Comparison of ENCODE assay signal across 18 mouse cellular contexts in genomic region chr17:80145210-80145609, GRCm38 (mm10).
"Had no signal": no experiment of that assay in that cellular context is flagged by ENCODE, and none has a peak within 500 bp of the region (broad histone marks: within the 10 kb centered on the region; RNA-seq: fewer than 3 reads in every experiment).

No protein-coding gene starts in this region.

- DNase-seq: kidney, adult 11 months; kidney, postnatal 25 days; liver; lung, adult 18-20 months; lung, postnatal 4 days; midbrain, embryonic 14.5 days; retina, postnatal 1 day; thymus, adult 18-20 months; thymus, postnatal 36 days had no signal

- H3K4me3 ChIP-seq: intestine, embryonic 15.5 days; limb, embryonic 10.5 days; limb, embryonic 13.5 days; liver, embryonic 12.5 days; liver, embryonic 15.5 days; neural tube, embryonic 13.5 days had no signal

- H3K36me3 ChIP-seq: intestine, embryonic 15.5 days; limb, embryonic 10.5 days; limb, embryonic 13.5 days; liver, embryonic 12.5 days; liver, embryonic 15.5 days; neural tube, embryonic 13.5 days had no signal

- H3K27me3 ChIP-seq: intestine, embryonic 15.5 days; limb, embryonic 13.5 days; liver, embryonic 15.5 days; neural tube, embryonic 13.5 days had no signal

- H3K4me1 ChIP-seq: limb, embryonic 10.5 days; limb, embryonic 13.5 days had no signal

- ATAC-seq: intestine, embryonic 15.5 days; liver, embryonic 12.5 days; lung, postnatal 0 days had no signal

- H3K27ac ChIP-seq: intestine, embryonic 15.5 days; kidney, postnatal 0 days; limb, embryonic 10.5 days; limb, embryonic 13.5 days; liver, embryonic 12.5 days; liver, embryonic 15.5 days; neural tube, embryonic 13.5 days; stomach, postnatal 0 days had no signal
